Mouse (Mus musculus) heart, embryonic 10.5 days (tissue): ENCODE measurements at regions not wholly inside any gene's neighbourhood (a gene's known extent, or its start where the extent isn't known, plus 50 kb on each side); places are given as distances from the start of the nearest gene placed in this dataset.
"Not testable (repeated sequence)": the region's sequence is repeated elsewhere in the genome, so short reads cannot be mapped to it uniquely, and the experiment has no call there.

Experiments used
- DNase-seq: peaks from one replicate; pipeline ENCODE4 v3.0.0-alpha.2; 2017; ENCODE audit warnings: low spot score
- H3K27ac ChIP-seq: fragments of 300-500 bp; sonication (generic); 2 replicates; pipeline ENCODE4 v1.5.1; 2016; ENCODE audit warnings: mild to moderate bottlenecking
- H3K27me3 ChIP-seq: fragments of 300-500 bp; sonication (generic); 2 replicates; pipeline ENCODE4 v1.6.1; 2016; ENCODE audit warnings: mild to moderate bottlenecking; ENCODE audit not compliant: poor library complexity, insufficient read depth, severe bottlenecking
- H3K36me3 ChIP-seq: fragments of 300-500 bp; sonication (generic); 2 replicates; pipeline ENCODE4 v1.6.1; 2016; ENCODE audit warnings: mild to moderate bottlenecking, moderate library complexity
- H3K4me1 ChIP-seq: fragments of 300-500 bp; sonication (generic); 2 replicates; pipeline ENCODE4 v1.6.1; 2016; ENCODE audit warnings: mild to moderate bottlenecking
- H3K4me3 ChIP-seq: fragments of 300-500 bp; sonication (generic); 2 replicates; pipeline ENCODE4 v1.5.1; 2016; ENCODE audit warnings: mild to moderate bottlenecking, moderate library complexity
- H3K9me3 ChIP-seq: fragments of 300-500 bp; sonication (generic); 2 replicates; pipeline ENCODE4 v1.6.1; 2016; ENCODE audit warnings: mild to moderate bottlenecking, moderate library complexity
- WGBS: fragments of 180-500 bp; shearing (Covaris S2); methylation state at CpG from one replicate; pipeline ENCODE4 v1.1.7; 2016; 5-methylcytosine and 5-hydroxymethylcytosine counted together

GRCm38 (mm10) chr8:126772194-126772593, 173.4 kb downstream of the Tomm20 start:
- H3K9me3 ChIP-seq = no peaks in the 10 kb centered on the region
- H3K27me3 ChIP-seq = no peaks in the 10 kb centered on the region
- H3K36me3 ChIP-seq = no peaks in the 10 kb centered on the region
- WGBS = 68% methylated on average over 7 of the region's 7 CpGs
- no peak for DNase-seq
- H3K4me1 ChIP-seq = peaks cover 19% of the 10 kb centered on the region; the same call in 1 of the 2 replicates
- no peak overlapping the region for H3K27ac ChIP-seq
- no peak overlapping the region for H3K4me3 ChIP-seq

GRCm38 (mm10) chr8:126770374-126770773, 175.3 kb downstream of the Tomm20 start:
- not testable (repeated sequence) for H3K27ac ChIP-seq, H3K4me3 ChIP-seq, H3K9me3 ChIP-seq, H3K36me3 ChIP-seq, H3K27me3 ChIP-seq, DNase-seq
- WGBS = 72% methylated on average over 2 of the region's 2 CpGs
- peaks cover 23% of the 10 kb centered on the region; the same call in 1 of the 2 replicates for H3K4me1 ChIP-seq

- Histone ChIP-seq H3K4me1 (peaks cover 30% of the 10 kb centered on the region), H3K9me3 (no peaks in the 10 kb centered on the region), H3K36me3 (no peaks in the 10 kb centered on the region), H3K27ac (no peak overlapping the region), H3K27me3 (no peaks in the 10 kb centered on the region), H3K4me3 (no peak overlapping the region)
- WGBS = 93% methylated on average over 5 of the region's 5 CpGs
- no peak for DNase-seq
Measured at GRCm38 (mm10) chr8:126768142-126768541, 174.4 kb upstream of the Irf2bp2 start.

GRCm38 (mm10) chr8:126767341-126767740, 173.6 kb upstream of the Irf2bp2 start:
- H3K9me3 ChIP-seq = no peaks in the 10 kb centered on the region
- WGBS = 55% methylated on average over 3 of the region's 3 CpGs
- H3K27ac ChIP-seq = no peak overlapping the region

GRCm38 (mm10) chr8:126765693-126766238, 172.0 kb upstream of the Irf2bp2 start:
- no peak for DNase-seq
- Histone ChIP-seq H3K36me3 (no peaks in the 10 kb centered on the region), H3K27me3 (no peaks in the 10 kb centered on the region), H3K27ac (no peak overlapping the region), H3K9me3 (no peaks in the 10 kb centered on the region), H3K4me1 (peaks cover 19% of the 10 kb centered on the region), H3K4me3 (no peak overlapping the region)
- 78% methylated on average over 6 of the region's 6 CpGs for WGBS

More at GRCm38 (mm10) chr8:126767341-126767740, 173.6 kb upstream of the Irf2bp2 start:
- H3K4me1 ChIP-seq = peaks cover 26% of the 10 kb centered on the region
- H3K27me3 ChIP-seq = no peaks in the 10 kb centered on the region
- H3K36me3 ChIP-seq = no peaks in the 10 kb centered on the region
- H3K4me3 ChIP-seq = no peak overlapping the region
- no peak for DNase-seq

- no peak overlapping the region; the same call in 1 of the 2 replicates for H3K27ac ChIP-seq
- no peak overlapping the region for H3K4me3 ChIP-seq
- H3K36me3 ChIP-seq = no peaks in the 10 kb centered on the region
- DNase-seq = no peak
- H3K4me1 ChIP-seq = peaks cover 19% of the 10 kb centered on the region
- WGBS = 87% methylated on average over 7 of the region's 7 CpGs
- no peaks in the 10 kb centered on the region for H3K9me3 ChIP-seq
- no peaks in the 10 kb centered on the region for H3K27me3 ChIP-seq
Measured at GRCm38 (mm10) chr8:126763600-126763999, 169.8 kb upstream of the Irf2bp2 start.

- no peak for DNase-seq
- WGBS = 71% methylated on average over 7 of the region's 7 CpGs
Measured at GRCm38 (mm10) chr8:126759711-126760110, 165.9 kb upstream of the Irf2bp2 start.

GRCm38 (mm10) chr8:126758951-126759350, 165.2 kb upstream of the Irf2bp2 start:
- Histone ChIP-seq H3K27me3 (no peaks in the 10 kb centered on the region), H3K27ac (no peak overlapping the region), H3K9me3 (no peaks in the 10 kb centered on the region), H3K4me3 (no peak overlapping the region), H3K36me3 (no peaks in the 10 kb centered on the region), H3K4me1 (peaks cover 8% of the 10 kb centered on the region; the same call in 1 of the 2 replicates)
- 87% methylated on average over 4 of the region's 4 CpGs for WGBS
- DNase-seq = no peak

More at GRCm38 (mm10) chr8:126759711-126760110, 165.9 kb upstream of the Irf2bp2 start:
- Histone ChIP-seq H3K27me3 (no peaks in the 10 kb centered on the region), H3K36me3 (no peaks in the 10 kb centered on the region), H3K9me3 (no peaks in the 10 kb centered on the region), H3K4me1 (peaks cover 13% of the 10 kb centered on the region), H3K4me3 (no peak overlapping the region), H3K27ac (peak overlapping the region; percentile 52; the same call in 1 of the 2 replicates)

GRCm38 (mm10) chr8:126757951-126758757, 164.4 kb upstream of the Irf2bp2 start:
- no peak for DNase-seq
- H3K4me1 ChIP-seq = peaks cover 8% of the 10 kb centered on the region; the same call in 1 of the 2 replicates
- H3K4me3 ChIP-seq = no peak overlapping the region
- H3K27me3 ChIP-seq = no peaks in the 10 kb centered on the region
- no peaks in the 10 kb centered on the region for H3K9me3 ChIP-seq
- no peaks in the 10 kb centered on the region for H3K36me3 ChIP-seq
- 72% methylated on average over 12 of the region's 12 CpGs for WGBS
- H3K27ac ChIP-seq = peak overlapping the region; percentile 56

- no peak overlapping the region for H3K4me3 ChIP-seq
- H3K36me3 ChIP-seq = no peaks in the 10 kb centered on the region
- no peaks in the 10 kb centered on the region for H3K9me3 ChIP-seq
- no peak overlapping the region for H3K27ac ChIP-seq
- 79% methylated on average over 8 of the region's 8 CpGs for WGBS
- H3K4me1 ChIP-seq = peaks cover 8% of the 10 kb centered on the region; the same call in 1 of the 2 replicates
- no peaks in the 10 kb centered on the region for H3K27me3 ChIP-seq
- DNase-seq = no peak
Measured at GRCm38 (mm10) chr8:126756300-126757097, 162.7 kb upstream of the Irf2bp2 start.

GRCm38 (mm10) chr8:126755669-126756068, 161.9 kb upstream of the Irf2bp2 start:
- 86% methylated on average over 5 of the region's 5 CpGs for WGBS
- Histone ChIP-seq H3K27me3 (no peaks in the 10 kb centered on the region), H3K27ac (no peak overlapping the region)

GRCm38 (mm10) chr8:126754361-126754809, 160.6 kb upstream of the Irf2bp2 start:
- no peak overlapping the region for H3K27ac ChIP-seq
- H3K36me3 ChIP-seq = no peaks in the 10 kb centered on the region
- no peak for DNase-seq
- H3K4me3 ChIP-seq = no peak overlapping the region
- H3K9me3 ChIP-seq = no peaks in the 10 kb centered on the region
- H3K4me1 ChIP-seq = peaks cover 8% of the 10 kb centered on the region; the same call in 1 of the 2 replicates
- 87% methylated on average over 8 of the region's 8 CpGs for WGBS
- H3K27me3 ChIP-seq = no peaks in the 10 kb centered on the region

More at GRCm38 (mm10) chr8:126755669-126756068, 161.9 kb upstream of the Irf2bp2 start:
- Histone ChIP-seq H3K36me3 (no peaks in the 10 kb centered on the region), H3K4me3 (no peak overlapping the region), H3K9me3 (no peaks in the 10 kb centered on the region), H3K4me1 (peaks cover 8% of the 10 kb centered on the region; the same call in 1 of the 2 replicates)
- DNase-seq = no peak
